Mouse (Mus musculus) liver, adult 2 months (tissue): ENCODE measurements around the gene Asb1.

Experiments
- CTCF ChIP-seq: fragments of 200-500 bp; IDR thresholded peaks from 2 replicates; pipeline ENCODE4 v1.5.1; 2011; ENCODE audit warnings: low read depth, low read length, control low read depth
- POLR2A ChIP-seq: fragments of 200-500 bp; IDR thresholded peaks from 2 replicates; pipeline ENCODE4 v1.6.1; 2011; ENCODE audit warnings: low read length, control low read depth; ENCODE audit not compliant: insufficient read depth; ENCODE audit errors: extremely low read depth

- TF ChIP-seq CTCF (no peak), POLR2A (no peak)
These were observed 45.0 kb upstream of the Asb1 start for GRCm38 (mm10) chr1:91495321-91495720.
